Mouse (Mus musculus): Measurements from ENCODE around the gene Chrm3.
A peak's percentile ranks its signal among the peaks of the same experiment; 100 is the strongest.

DNA sequence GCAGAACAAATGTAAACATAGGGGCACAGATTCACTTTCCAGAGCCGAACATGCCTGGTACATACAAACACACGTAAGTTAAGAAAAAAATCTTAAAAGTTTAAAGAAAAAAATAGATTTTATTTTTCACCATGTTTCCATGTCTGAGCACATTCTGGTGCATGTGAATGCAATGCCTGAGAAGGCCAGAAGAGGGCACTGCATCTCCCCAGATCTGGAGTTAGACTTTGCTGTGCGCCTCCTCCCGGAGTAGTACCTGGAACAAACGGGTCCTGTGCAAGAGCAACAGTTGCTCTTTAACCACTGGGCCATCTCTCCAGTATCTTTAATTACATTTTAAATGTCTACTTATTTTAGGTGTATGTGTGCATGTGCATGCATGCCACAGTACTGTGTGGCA lies 534.4 kb downstream of the Chrm3 start:
- TF ChIP-seq CTCF (IDR thresholded peaks at IDR 0.05; ENCODE audit: borderline replicate concordance, insufficient read depth, low read length) (0 out of 2 replicates have a peak, but pooled peaks have one; percentile 14), POLR2A (IDR thresholded peaks at IDR 0.05; ENCODE audit: low read depth, low read length) (no peak)

Data from embryonic fibroblast, embryonic 13.5 days (primary cell).